Mouse (Mus musculus) embryonic fibroblast, embryonic 13.5 days (primary cell): ENCODE measurements around the gene Wfdc15a. TPM values are rescaled to one million over a fixed set of nuclear protein-coding genes. Genes with fewer than 3 reads are reported as not detected.

Source experiments
- H3K27ac ChIP-seq: 2 replicates; pipeline ENCODE4 v1.5.1; 2012; ENCODE audit warnings: low read length, control low read depth, inconsistent platforms; ENCODE audit not compliant: insufficient read depth
- H3K4me1 ChIP-seq: 2 replicates; pipeline ENCODE4 v1.6.1; 2011; ENCODE audit warnings: low read length; ENCODE audit not compliant: control insufficient read depth, insufficient read depth
- H3K4me3 ChIP-seq: 2 replicates; pipeline ENCODE4 v1.5.1; 2011; ENCODE audit warnings: mild to moderate bottlenecking, control low read depth, low read length; ENCODE audit not compliant: insufficient read depth
- CTCF ChIP-seq: IDR thresholded peaks from 2 replicates; pipeline ENCODE4 v1.5.1; 2011; ENCODE audit warnings: mild to moderate bottlenecking, control low read depth, low read length, moderate library complexity, borderline replicate concordance; ENCODE audit not compliant: insufficient read depth
- POLR2A ChIP-seq: IDR thresholded peaks from 2 replicates; pipeline ENCODE4 v1.6.1; 2011; ENCODE audit warnings: low read depth, mild to moderate bottlenecking, control low read depth, low read length, moderate library complexity
- polyA plus RNA-seq: library from polyadenylated mRNA; stranded (reverse); fragments of >200 nt; gene quantifications from 2 replicates; pipeline ENCODE4 v1.2.4, GENCODE M21; 2011; ENCODE audit warnings: low read depth; ENCODE audit not compliant: missing spikeins, insufficient read length

Wfdc15a gene
- polyA plus RNA-seq, 1 experiment: not detected

DNA sequence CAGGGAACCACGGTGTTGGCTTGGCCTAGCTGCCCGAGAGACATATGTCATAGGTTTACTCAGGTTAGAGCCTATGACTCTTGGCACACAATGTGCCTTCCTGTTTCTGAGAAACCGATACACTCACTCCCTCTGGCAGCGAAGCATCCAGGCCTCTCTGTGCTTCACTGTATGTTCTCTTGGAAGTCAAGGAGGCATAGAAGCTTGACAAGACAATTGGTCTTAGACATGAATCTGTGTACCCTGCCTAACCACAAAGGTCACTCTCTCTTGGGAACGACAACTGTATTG, 3.3 kb downstream of the Wfdc15a start:
- Histone ChIP-seq H3K4me3 (no peak overlapping the region), H3K4me1 (no peaks in the 10 kb centered on the region), H3K27ac (no peak overlapping the region)
- TF ChIP-seq POLR2A (no peak), CTCF (no peak)

DNA sequence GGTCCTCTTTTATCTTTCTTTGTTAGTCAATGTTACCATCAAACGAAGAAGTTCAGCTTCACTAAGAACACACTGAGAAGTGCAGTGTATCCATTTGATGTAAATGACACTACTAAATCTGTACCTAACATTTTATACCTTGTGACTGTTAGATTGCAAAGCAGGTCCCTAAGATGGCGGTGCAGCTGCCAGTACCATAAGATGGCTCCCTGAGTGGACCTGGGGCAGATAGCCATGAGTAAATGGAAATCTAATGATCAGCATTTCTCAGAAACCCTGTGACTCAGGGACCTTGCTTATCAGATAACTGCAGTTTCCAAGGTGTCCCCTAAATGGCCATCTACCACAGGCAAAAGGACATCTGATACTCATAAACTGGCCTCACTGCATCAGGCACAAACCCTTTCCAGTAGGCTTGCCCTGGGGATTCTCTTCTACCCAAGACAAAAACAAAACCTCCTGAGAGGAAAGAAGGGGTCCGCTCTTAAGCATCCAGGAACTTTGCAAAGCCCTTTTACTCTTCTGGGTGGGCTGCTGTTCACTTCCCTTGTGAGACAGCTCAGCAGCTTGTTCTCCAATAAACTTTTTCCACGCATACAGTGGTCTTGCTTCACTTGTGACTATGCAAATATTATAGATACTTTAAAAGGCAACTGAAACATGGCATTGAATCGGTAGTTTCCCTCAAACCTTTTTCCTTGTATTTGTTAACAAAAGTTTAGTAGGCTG, 3.8 kb downstream of the Wfdc15a start:
- H3K4me1 ChIP-seq: no peaks in the 10 kb centered on the region
- no peak for TF ChIP-seq POLR2A
- no peak for TF ChIP-seq CTCF
- no peak overlapping the region for H3K27ac ChIP-seq
- no peak overlapping the region for H3K4me3 ChIP-seq

GRCm38 (mm10) chr2:164194959-164195630, 4.8 kb downstream of the Wfdc15a start:
- Histone ChIP-seq H3K27ac (no peak overlapping the region), H3K4me1 (no peaks in the 10 kb centered on the region), H3K4me3 (no peak overlapping the region)
- TF ChIP-seq POLR2A (no peak), CTCF (no peak)

GRCm38 (mm10) chr2:164192279-164192678, 7.7 kb downstream of the Wfdc15a start:
- no peaks in the 10 kb centered on the region for H3K4me1 ChIP-seq

GRCm38 (mm10) chr2:164190576-164190975, 9.4 kb downstream of the Wfdc15a start, which contains the start of gene Wfdc12:
TSS of gene Wfdc12 (minus strand) at chr2:164190608.
- TF ChIP-seq POLR2A (no peak), CTCF (no peak)
- no peak within 1 kb of the TSS for H3K27ac ChIP-seq
- no peak within 1 kb of the TSS for H3K4me3 ChIP-seq
- no peaks in the 10 kb centered on the region for H3K4me1 ChIP-seq

More at GRCm38 (mm10) chr2:164192279-164192678, 7.7 kb downstream of the Wfdc15a start:
- no peak overlapping the region for H3K27ac ChIP-seq
- no peak for TF ChIP-seq CTCF
- no peak for TF ChIP-seq POLR2A
- no peak overlapping the region for H3K4me3 ChIP-seq

- Histone ChIP-seq H3K27ac (no peak overlapping the region), H3K4me1 (no peaks in the 10 kb centered on the region), H3K4me3 (no peak overlapping the region)
- no peak for TF ChIP-seq POLR2A
- TF ChIP-seq CTCF: peak; percentile 63; the same call in 1 of the 2 replicates
Observed at GRCm38 (mm10) chr2:164188722-164189121, 11.2 kb downstream of the Wfdc15a start.

DNA sequence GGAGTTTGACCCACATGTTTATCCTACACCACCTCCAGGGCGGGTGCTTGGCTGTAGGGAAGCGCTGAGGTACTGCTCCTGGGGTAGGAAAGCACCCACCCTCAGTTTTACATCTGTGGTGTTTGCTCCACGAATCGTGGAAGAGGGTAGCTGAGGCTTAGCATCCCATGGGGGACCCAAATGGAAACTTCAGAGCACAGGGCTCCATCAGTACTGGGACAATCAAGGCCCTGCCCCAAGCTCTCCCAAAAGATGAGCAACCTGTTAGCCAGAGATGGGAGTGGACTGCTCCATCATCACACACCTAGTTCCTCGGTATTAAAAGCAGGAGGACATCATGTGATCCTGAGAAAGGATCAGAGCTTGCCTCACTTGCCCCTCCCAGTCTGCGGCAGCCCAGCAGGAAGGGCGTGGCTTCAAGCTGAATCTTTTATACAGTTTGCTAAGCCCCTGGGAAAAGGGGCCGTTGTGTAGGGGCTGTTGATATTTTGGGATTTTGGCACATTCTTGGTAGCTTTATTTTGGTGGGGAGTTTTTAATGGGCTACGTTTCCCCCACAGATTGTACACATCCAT, 15.7 kb downstream of the Wfdc15a start:
- H3K4me1 ChIP-seq: no peaks in the 10 kb centered on the region
- H3K4me3 ChIP-seq: no peak overlapping the region
- H3K27ac ChIP-seq: no peak overlapping the region

GRCm38 (mm10) chr2:164183340-164183739, 16.6 kb downstream of the Wfdc15a start:
- Histone ChIP-seq H3K4me1 (no peaks in the 10 kb centered on the region), H3K4me3 (no peak overlapping the region), H3K27ac (no peak overlapping the region)
- no peak for TF ChIP-seq POLR2A
- no peak for TF ChIP-seq CTCF

More for the DNA sequence above, 15.7 kb downstream of the Wfdc15a start:
- TF ChIP-seq POLR2A: no peak
- no peak for TF ChIP-seq CTCF

DNA sequence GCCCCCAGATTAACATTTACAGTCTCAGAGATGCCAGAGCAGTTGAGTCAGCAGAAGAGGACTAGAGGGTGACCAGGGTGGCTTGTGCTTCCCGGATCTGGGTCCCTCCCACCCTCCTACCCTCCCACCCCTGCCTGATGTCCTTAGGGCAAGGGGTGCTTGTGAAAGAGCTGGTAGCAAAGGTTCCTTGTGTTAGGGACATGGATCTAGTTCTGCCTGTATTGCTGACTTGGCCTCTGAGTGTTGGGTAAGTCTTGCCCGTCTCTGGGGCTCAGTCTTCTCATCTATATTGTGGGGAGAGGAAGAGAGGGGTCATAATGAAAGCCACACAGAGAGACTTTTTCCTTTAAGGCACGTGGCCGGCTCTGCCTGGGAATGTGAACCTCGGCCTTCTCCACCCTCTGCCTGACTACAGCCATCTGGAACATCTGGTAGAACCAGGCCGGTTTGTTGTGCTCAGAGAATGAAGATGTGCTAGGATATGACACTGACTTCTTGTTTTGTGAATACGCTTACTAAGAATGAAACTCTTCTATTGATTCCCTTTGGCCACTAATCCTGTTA, 17.2 kb downstream of the Wfdc15a start, which contains the start of gene Wfdc5:
Gene Wfdc5 (minus strand): TSS at position 51 of the 564 bp plus-strand sequence.
- no peaks in the 10 kb centered on the region for H3K4me1 ChIP-seq
- H3K27ac ChIP-seq: no peak within 1 kb of the TSS
- H3K4me3 ChIP-seq: no peak within 1 kb of the TSS
- no peak for TF ChIP-seq POLR2A
- TF ChIP-seq CTCF: no peak

GRCm38 (mm10) chr2:164180770-164181169, 19.2 kb downstream of the Wfdc15a start:
- H3K4me1 ChIP-seq: no peaks in the 10 kb centered on the region; the same call in 1 of the 2 replicates
- TF ChIP-seq CTCF (no peak), POLR2A (no peak)
- H3K4me3 ChIP-seq: no peak overlapping the region
- H3K27ac ChIP-seq: no peak overlapping the region

GRCm38 (mm10) chr2:164180124-164180523, 19.8 kb downstream of the Wfdc15a start:
- TF ChIP-seq POLR2A (no peak), CTCF (0 out of 2 replicates have a peak, but pooled peaks have one; percentile 13)
- Histone ChIP-seq H3K27ac (no peak overlapping the region), H3K4me1 (no peaks in the 10 kb centered on the region; the same call in 1 of the 2 replicates), H3K4me3 (no peak overlapping the region)
